Mouse (Mus musculus) olfactory bulb, adult 2 months (tissue): ENCODE measurements around the gene Sln.

ENCODE experiments used
- CTCF ChIP-seq: fragments of 200-500 bp; IDR thresholded peaks from 2 replicates; pipeline ENCODE4 v1.5.1; 2012; ENCODE audit warnings: low read depth, mild to moderate bottlenecking, low read length, moderate library complexity; ENCODE audit not compliant: insufficient read depth
- POLR2A ChIP-seq: fragments of 200-500 bp; IDR thresholded peaks from 2 replicates; pipeline ENCODE4 v1.6.1; 2012; ENCODE audit warnings: mild to moderate bottlenecking, low read depth, low read length, moderate library complexity; ENCODE audit not compliant: insufficient read depth

DNA sequence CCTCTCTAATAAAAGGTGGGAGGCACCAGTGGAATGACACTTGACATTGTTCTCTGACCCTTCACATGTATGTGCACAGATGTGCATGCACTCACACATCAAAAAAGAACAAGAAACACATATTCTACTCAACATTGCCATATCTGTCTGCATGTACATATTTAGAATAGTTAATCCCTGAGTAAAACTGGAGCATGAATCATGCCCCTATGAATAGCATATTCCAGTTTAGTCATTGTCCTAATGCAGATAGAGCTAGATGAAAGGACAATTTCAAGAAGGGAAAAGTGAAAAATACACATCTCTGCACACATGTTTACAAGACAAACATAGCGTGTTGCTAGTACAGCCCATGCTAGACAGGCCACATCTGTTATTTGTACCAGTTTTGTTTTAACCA, 4.6 kb downstream of the Sln start:
- TF ChIP-seq POLR2A: no peak
- no peak for TF ChIP-seq CTCF
